In genomic region chr3:119095223-119095886, GRCm38 (mm10) we compare ENCODE assay signal across 16 mouse cellular contexts.
A peak's percentile ranks its signal among the peaks of the same experiment; 100 is the strongest.
DNase-seq lines count a peak whose midpoint lies in the region; ATAC-seq lines count a peak whose summit lies in the region.
"Had no signal": no experiment of that assay in that cellular context is flagged by ENCODE, and none has a peak within 500 bp of the region (broad histone marks: within the 10 kb centered on the region; RNA-seq: fewer than 3 reads in every experiment).

No protein-coding gene starts in this region.

- no peak overlapping the region for H3K27ac ChIP-seq in forebrain, embryonic 14.5 days (ENCODE audit: low read depth, low read length)
- no peak overlapping the region for H3K27ac ChIP-seq in neural tube, embryonic 12.5 days
- H3K27ac ChIP-seq in liver, embryonic 11.5 days (ENCODE audit: low read depth, low read length), result no peak overlapping the region
- H3K27ac ChIP-seq: embryonic facial prominence, embryonic 15.5 days; heart, embryonic 10.5 days; hindbrain, embryonic 15.5 days; layer of hippocampus, adult 2 months had no signal

- DNase-seq in frontal cortex, postnatal 25 days (ENCODE audit: low spot score in 2 of 2), result no peak
- peak; percentile 26 for DNase-seq in WW6 (ENCODE audit: low read depth, low spot score)
- DNase-seq in forebrain, embryonic 14.5 days (ENCODE audit: low spot score), result peak; percentile 40
- no peak for DNase-seq in gastrocnemius, postnatal 10 days
- DNase-seq in ovary, postnatal 14 days (ENCODE audit: low spot score), result no peak
- no peak for DNase-seq in liver, embryonic 11.5 days (ENCODE audit: low spot score)
- DNase-seq: cerebellum, adult 8-10 months; kidney, adult 9 months; spleen, adult 18-20 months had no signal

- no peaks in the 10 kb centered on the region for H3K36me3 ChIP-seq in forebrain, embryonic 14.5 days (ENCODE audit: control insufficient read depth, insufficient read depth, low read length)
- no peaks in the 10 kb centered on the region for H3K36me3 ChIP-seq in neural tube, embryonic 12.5 days
- no peaks in the 10 kb centered on the region for H3K36me3 ChIP-seq in liver, embryonic 11.5 days (ENCODE audit: control insufficient read depth, insufficient read depth, low read length)
- H3K36me3 ChIP-seq: embryonic facial prominence, embryonic 15.5 days; heart, embryonic 10.5 days; hindbrain, embryonic 15.5 days had no signal

- no peak overlapping the region for H3K4me3 ChIP-seq in forebrain, embryonic 14.5 days (ENCODE audit: low read depth, low read length)
- H3K4me3 ChIP-seq in neural tube, embryonic 12.5 days, result no peak overlapping the region
- H3K4me3 ChIP-seq in liver, embryonic 11.5 days (ENCODE audit: low read depth, low read length), result no peak overlapping the region
- H3K4me3 ChIP-seq: embryonic facial prominence, embryonic 15.5 days; heart, embryonic 10.5 days; hindbrain, embryonic 15.5 days; layer of hippocampus, adult 2 months had no signal

- peaks cover 6% of the 10 kb centered on the region; the same call in 1 of the 2 replicates for H3K4me1 ChIP-seq in forebrain, embryonic 14.5 days (ENCODE audit: control insufficient read depth, insufficient read depth, low read length)
- H3K4me1 ChIP-seq in neural tube, embryonic 12.5 days, result no peaks in the 10 kb centered on the region
- no peaks in the 10 kb centered on the region for H3K4me1 ChIP-seq in liver, embryonic 11.5 days (replicated peaks; ENCODE audit: control insufficient read depth, insufficient read depth, low read length)
- H3K4me1 ChIP-seq: embryonic facial prominence, embryonic 15.5 days; heart, embryonic 10.5 days; hindbrain, embryonic 15.5 days had no signal

- H3K9me3 ChIP-seq in forebrain, embryonic 14.5 days (replicated peaks; ENCODE audit: control insufficient read depth, low read length), result no peaks in the 10 kb centered on the region
- H3K9me3 ChIP-seq in neural tube, embryonic 12.5 days, result no peaks in the 10 kb centered on the region
- H3K9me3 ChIP-seq in liver, embryonic 11.5 days (ENCODE audit: control insufficient read depth, low read length), result no peaks in the 10 kb centered on the region
- H3K9me3 ChIP-seq: embryonic facial prominence, embryonic 15.5 days; heart, embryonic 10.5 days; hindbrain, embryonic 15.5 days had no signal

- H3K9ac ChIP-seq in forebrain, embryonic 14.5 days (ENCODE audit: low read length), result no peak overlapping the region
- H3K9ac ChIP-seq in neural tube, embryonic 12.5 days, result no peak overlapping the region
- H3K9ac ChIP-seq in liver, embryonic 11.5 days (ENCODE audit: low read depth, low read length), result no peak overlapping the region
- H3K9ac ChIP-seq: embryonic facial prominence, embryonic 15.5 days; hindbrain, embryonic 15.5 days had no signal

- no peaks in the 10 kb centered on the region for H3K27me3 ChIP-seq in forebrain, embryonic 14.5 days (replicated peaks; ENCODE audit: control insufficient read depth, insufficient read depth, low read length)
- H3K27me3 ChIP-seq in neural tube, embryonic 12.5 days (replicated peaks), result no peaks in the 10 kb centered on the region
- H3K27me3 ChIP-seq in liver, embryonic 11.5 days (replicated peaks; ENCODE audit: control insufficient read depth, insufficient read depth, low read length), result no peaks in the 10 kb centered on the region
- H3K27me3 ChIP-seq: embryonic facial prominence, embryonic 15.5 days; hindbrain, embryonic 15.5 days had no signal

- 11% methylated on average over 5 of the region's 5 CpGs for WGBS in forebrain, embryonic 14.5 days
- 20% methylated on average over 5 of the region's 5 CpGs for WGBS in neural tube, embryonic 12.5 days
- 81% methylated on average over 5 of the region's 5 CpGs for WGBS in liver, embryonic 11.5 days

- H3K4me2 ChIP-seq in forebrain, embryonic 14.5 days (ENCODE audit: low read length), result no peak overlapping the region
- H3K4me2 ChIP-seq in neural tube, embryonic 12.5 days (replicated peaks), result peak overlapping the region; percentile 7; the same call in 1 of the 2 replicates
- H3K4me2 ChIP-seq in liver, embryonic 11.5 days, result no peak overlapping the region
- H3K4me2 ChIP-seq: embryonic facial prominence, embryonic 15.5 days; hindbrain, embryonic 15.5 days had no signal

- peak; percentile 98 for ATAC-seq in frontal cortex, adult (ENCODE audit: low TSS enrichment)
- ATAC-seq in forebrain, embryonic 14.5 days, result peak; percentile 54; the same call in 1 of the 2 replicates
- ATAC-seq in neural tube, embryonic 12.5 days (ENCODE audit: low FRiP score, low read depth), result peak; percentile 76
- ATAC-seq in liver, embryonic 11.5 days (replicated peaks; ENCODE audit: low FRiP score), result no peak
- ATAC-seq: lung, postnatal 0 days had no signal

Comparison
In these comparisons a context has a peak if more than half of its experiments do, and no peak if none do; other contexts are left out.
1. DNase-seq: peak in WW6 (single experiment) and forebrain, embryonic 14.5 days (single experiment); none in frontal cortex, postnatal 25 days (0 of 2), gastrocnemius, postnatal 10 days (single experiment), ovary, postnatal 14 days (single experiment) and liver, embryonic 11.5 days (single experiment).